Mouse (Mus musculus): ENCODE data around the gene Scrn2. TPM values are rescaled to one million over a fixed set of nuclear protein-coding genes. Genes with fewer than 3 reads are reported as not detected.

Scrn2 gene
- polyA plus RNA-seq, 1 experiment: 6.7 TPM

DNA sequence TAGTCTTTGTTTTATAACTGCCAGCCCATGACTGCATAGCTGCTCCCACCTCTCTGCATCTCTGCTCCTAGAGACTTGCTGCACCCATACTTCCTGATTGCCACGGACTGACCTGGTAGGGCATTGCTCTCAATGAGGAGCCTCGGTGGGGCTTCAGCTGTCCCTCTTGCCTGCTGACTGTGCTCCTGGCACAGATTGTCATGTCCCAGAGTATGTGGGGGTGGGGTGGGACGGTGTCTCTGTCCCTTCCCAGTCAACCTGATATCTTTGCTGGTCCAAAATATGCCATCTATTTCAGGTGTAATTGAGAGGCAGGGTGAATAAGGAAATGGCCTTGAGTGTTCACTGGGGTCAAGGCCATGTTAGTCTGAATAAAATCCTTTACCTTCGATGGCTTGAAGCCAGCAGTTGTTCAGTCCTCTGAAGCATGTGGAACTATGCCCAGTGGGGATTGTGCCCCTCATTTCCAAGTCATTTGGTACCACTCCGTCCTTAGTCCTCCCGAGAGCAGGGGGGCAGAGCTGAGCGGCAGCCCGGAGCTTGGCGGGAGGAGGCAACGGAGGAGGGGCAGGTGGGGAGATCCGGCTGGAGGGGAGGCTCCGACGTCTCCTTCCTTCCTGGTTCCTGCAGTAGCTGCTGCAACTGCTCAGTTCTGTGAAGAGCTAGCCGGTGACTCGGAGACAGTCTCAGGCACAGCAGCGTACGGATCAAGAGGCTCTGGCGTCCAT lies 20.6 kb downstream of the Scrn2 start, which contains the start of gene Osbpl7:
TSS of gene Osbpl7 (plus strand) at position 413 of the 728 bp plus-strand sequence.
- peak; percentile 32; the same call in 1 of the 2 replicates for TF ChIP-seq CTCF (IDR thresholded peaks at IDR 0.05; ENCODE audit: control insufficient read depth, insufficient read depth, low read length)
- TF ChIP-seq POLR2A (IDR thresholded peaks at IDR 0.05; ENCODE audit: borderline replicate concordance, control insufficient read depth, low read depth, low read length): peak; percentile 58; the same call in 1 of the 2 replicates
- peaks cover 5% of the 10 kb centered on the region for H3K4me1 ChIP-seq (ENCODE audit: control insufficient read depth, insufficient read depth, low read length)
- H3K27ac ChIP-seq (ENCODE audit: control insufficient read depth, insufficient read depth, low read depth, low read length, poor library complexity): peak within 1 kb of the TSS; percentile 47
- 2% methylated on average over 18 of the region's 18 CpGs for WGBS
- H3K4me3 ChIP-seq (replicated peaks; ENCODE audit: control insufficient read depth, low read depth, low read length): peak within 1 kb of the TSS; percentile 93

GRCm38 (mm10) chr11:97050944-97051586 lies 21.3 kb downstream of the Scrn2 start:
- peaks cover 5% of the 10 kb centered on the region for H3K4me1 ChIP-seq (ENCODE audit: control insufficient read depth, insufficient read depth, low read length)
- WGBS: 11% methylated on average over 13 of the region's 13 CpGs
- peak overlapping the region; percentile 93 for H3K4me3 ChIP-seq (replicated peaks; ENCODE audit: control insufficient read depth, low read depth, low read length)
- TF ChIP-seq CTCF (IDR thresholded peaks at IDR 0.05; ENCODE audit: control insufficient read depth, insufficient read depth, low read length): no peak
- TF ChIP-seq POLR2A (IDR thresholded peaks at IDR 0.05; ENCODE audit: borderline replicate concordance, control insufficient read depth, low read depth, low read length): no peak
- peak overlapping the region; percentile 47 for H3K27ac ChIP-seq (ENCODE audit: control insufficient read depth, insufficient read depth, low read depth, low read length, poor library complexity)

GRCm38 (mm10) chr11:97052219-97052646 lies 22.5 kb downstream of the Scrn2 start:
- Histone ChIP-seq H3K4me1 (ENCODE audit: control insufficient read depth, insufficient read depth, low read length) (peaks cover 5% of the 10 kb centered on the region), H3K27ac (ENCODE audit: control insufficient read depth, insufficient read depth, low read depth, low read length, poor library complexity) (no peak overlapping the region), H3K4me3 (replicated peaks; ENCODE audit: control insufficient read depth, low read depth, low read length) (peak overlapping the region; percentile 93)
- TF ChIP-seq CTCF (IDR thresholded peaks at IDR 0.05; ENCODE audit: control insufficient read depth, insufficient read depth, low read length) (no peak), POLR2A (IDR thresholded peaks at IDR 0.05; ENCODE audit: borderline replicate concordance, control insufficient read depth, low read depth, low read length) (no peak)
- 12% methylated on average over 11 of the region's 11 CpGs for WGBS

DNA sequence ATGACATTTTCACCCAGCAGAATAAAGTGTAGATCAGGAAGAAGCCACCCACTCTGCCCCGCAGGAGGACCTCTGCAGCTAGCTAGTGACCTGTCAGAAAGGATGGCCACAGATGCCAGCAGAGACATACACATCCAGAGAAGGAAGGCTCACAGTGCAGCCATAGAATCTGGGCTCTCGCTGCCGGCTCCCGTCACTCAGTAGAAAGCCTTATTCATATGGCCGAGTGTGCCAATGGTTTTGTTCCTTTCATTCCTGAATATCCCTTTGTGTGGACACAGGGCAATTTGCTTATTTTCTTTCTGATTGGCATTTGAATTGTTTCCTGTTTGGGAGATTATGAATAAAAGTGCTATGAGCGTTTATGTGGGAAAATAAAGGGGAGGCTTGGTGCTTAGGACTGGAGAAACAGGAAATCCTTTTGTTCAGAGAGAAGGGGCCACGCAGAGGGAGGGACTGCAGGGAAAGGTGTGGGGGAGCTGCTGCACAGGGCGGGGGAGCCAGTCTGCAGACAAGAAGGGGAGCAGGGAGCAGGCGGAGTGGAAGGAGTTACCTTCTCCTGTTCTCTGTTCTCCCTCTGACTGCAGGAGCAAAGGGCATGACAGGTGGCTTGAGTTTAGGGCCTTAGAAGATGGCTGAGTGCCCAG lies 33.7 kb downstream of the Scrn2 start:
- WGBS: 53% methylated on average over 9 of the region's 9 CpGs
- H3K4me3 ChIP-seq (replicated peaks; ENCODE audit: control insufficient read depth, low read depth, low read length): no peak overlapping the region
- H3K4me1 ChIP-seq (ENCODE audit: control insufficient read depth, insufficient read depth, low read length): no peaks in the 10 kb centered on the region
- TF ChIP-seq POLR2A (IDR thresholded peaks at IDR 0.05; ENCODE audit: borderline replicate concordance, control insufficient read depth, low read depth, low read length) (no peak), CTCF (IDR thresholded peaks at IDR 0.05; ENCODE audit: control insufficient read depth, insufficient read depth, low read length) (no peak)
- no peak overlapping the region for H3K27ac ChIP-seq (ENCODE audit: control insufficient read depth, insufficient read depth, low read depth, low read length, poor library complexity)

DNA sequence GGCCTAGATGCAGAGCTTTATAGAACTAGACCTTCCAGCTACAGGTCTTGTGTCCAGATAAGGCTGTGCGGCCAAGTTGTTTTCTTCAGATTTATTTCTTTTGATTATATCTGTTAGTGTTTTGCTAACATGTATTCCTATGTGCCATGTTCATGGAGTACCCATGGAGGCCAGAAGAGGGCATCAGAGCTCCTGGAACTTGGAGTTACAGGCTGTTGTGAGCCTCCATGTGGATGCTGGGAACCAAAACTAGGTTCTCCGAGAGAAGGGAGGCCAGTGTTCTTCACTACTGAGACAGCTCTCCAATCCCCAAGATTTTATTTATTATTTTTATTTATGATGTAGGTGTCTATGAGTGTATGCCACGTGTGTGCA lies 34.2 kb downstream of the Scrn2 start:
- H3K27ac ChIP-seq (ENCODE audit: control insufficient read depth, insufficient read depth, low read depth, low read length, poor library complexity): no peak overlapping the region
- no peak overlapping the region for H3K4me3 ChIP-seq (replicated peaks; ENCODE audit: control insufficient read depth, low read depth, low read length)
- 87% methylated on average over 3 of the region's 3 CpGs for WGBS
- H3K4me1 ChIP-seq (ENCODE audit: control insufficient read depth, insufficient read depth, low read length): no peaks in the 10 kb centered on the region
- TF ChIP-seq CTCF (IDR thresholded peaks at IDR 0.05; ENCODE audit: control insufficient read depth, insufficient read depth, low read length) (0 out of 2 replicates have a peak, but pooled peaks have one; percentile 11), POLR2A (IDR thresholded peaks at IDR 0.05; ENCODE audit: borderline replicate concordance, control insufficient read depth, low read depth, low read length) (no peak)

GRCm38 (mm10) chr11:97065538-97066295 lies 36.0 kb downstream of the Scrn2 start:
- TF ChIP-seq CTCF (IDR thresholded peaks at IDR 0.05; ENCODE audit: control insufficient read depth, insufficient read depth, low read length) (no peak), POLR2A (IDR thresholded peaks at IDR 0.05; ENCODE audit: borderline replicate concordance, control insufficient read depth, low read depth, low read length) (no peak)
- WGBS: 85% methylated on average over 12 of the region's 12 CpGs
- Histone ChIP-seq H3K4me3 (replicated peaks; ENCODE audit: control insufficient read depth, low read depth, low read length) (no peak overlapping the region), H3K27ac (ENCODE audit: control insufficient read depth, insufficient read depth, low read depth, low read length, poor library complexity) (no peak overlapping the region), H3K4me1 (ENCODE audit: control insufficient read depth, insufficient read depth, low read length) (no peaks in the 10 kb centered on the region)

DNA sequence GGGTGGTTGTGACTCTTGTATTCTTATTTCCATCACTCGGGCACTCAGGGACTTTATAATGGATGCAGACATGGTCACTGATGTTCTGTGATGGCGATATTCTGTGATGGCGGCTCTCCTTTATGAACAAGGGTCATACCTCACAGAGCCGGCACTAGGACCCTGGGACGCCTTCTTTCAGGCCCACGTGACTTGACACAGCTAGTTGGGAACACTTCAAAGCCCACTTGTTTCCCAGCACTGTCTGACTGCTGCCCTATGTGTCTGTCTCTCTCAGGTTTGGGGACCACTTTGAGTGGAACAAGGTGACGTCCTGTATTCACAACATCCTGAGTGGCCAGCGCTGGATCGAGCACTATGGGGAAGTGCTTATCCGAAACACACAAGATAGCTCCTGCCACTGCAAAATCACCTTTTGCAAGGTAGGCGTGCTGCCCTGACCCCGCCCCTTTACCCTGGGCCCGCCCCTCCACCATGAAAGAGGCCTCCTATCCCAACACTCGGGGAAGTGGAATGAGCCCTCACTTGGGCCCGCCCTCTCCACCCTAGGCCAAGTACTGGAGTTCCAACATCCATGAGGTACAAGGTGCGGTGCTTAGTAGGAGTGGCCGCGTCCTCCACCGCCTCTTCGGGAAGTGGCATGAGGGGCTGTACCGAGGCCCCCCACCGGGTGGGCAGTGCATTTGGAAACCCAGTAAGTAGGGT lies 37.1 kb downstream of the Scrn2 start:
- Histone ChIP-seq H3K4me1 (ENCODE audit: control insufficient read depth, insufficient read depth, low read length) (no peaks in the 10 kb centered on the region), H3K4me3 (replicated peaks; ENCODE audit: control insufficient read depth, low read depth, low read length) (no peak overlapping the region), H3K27ac (ENCODE audit: control insufficient read depth, insufficient read depth, low read depth, low read length, poor library complexity) (no peak overlapping the region)
- 86% methylated on average over 22 of the region's 22 CpGs for WGBS
- TF ChIP-seq POLR2A (IDR thresholded peaks at IDR 0.05; ENCODE audit: borderline replicate concordance, control insufficient read depth, low read depth, low read length) (no peak), CTCF (IDR thresholded peaks at IDR 0.05; ENCODE audit: control insufficient read depth, insufficient read depth, low read length) (no peak)

All from bone marrow, adult 2 months (tissue).